Mouse (Mus musculus) frontal cortex, postnatal 25 days (tissue): ENCODE data around the gene Cebpb.

ENCODE experiments used
- DNase-seq, 2 experiments: peaks; one replicate each; pipeline ENCODE4 v3.0.0; 2022; ENCODE audit warnings: low spot score in 2 of 2

The Cebpb gene

GRCm38 (mm10) chr2:167691871-167692661 lies 3.4 kb downstream of the Cebpb start:
- DNase-seq, result no peak

DNA sequence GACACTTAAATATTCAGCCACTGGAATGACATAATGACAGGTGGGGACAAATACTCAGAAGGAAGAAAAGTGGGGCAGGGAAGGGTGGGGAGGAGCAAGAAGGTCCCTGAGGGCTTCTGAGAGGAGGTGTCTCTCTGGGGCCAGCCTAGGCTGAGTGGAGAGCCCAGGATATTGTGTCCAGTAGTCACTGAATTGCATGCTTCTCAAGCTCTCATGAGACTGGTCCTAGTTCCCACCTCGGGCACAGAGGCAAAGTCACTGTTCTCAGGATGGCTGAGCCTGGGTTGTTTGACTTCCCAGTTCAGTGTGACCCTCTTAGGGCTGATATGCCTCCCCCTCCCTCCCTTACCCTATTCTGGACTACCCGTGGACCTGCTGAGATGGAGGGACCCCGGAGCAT lies 4.1 kb downstream of the Cebpb start:
- no peak for DNase-seq

DNA sequence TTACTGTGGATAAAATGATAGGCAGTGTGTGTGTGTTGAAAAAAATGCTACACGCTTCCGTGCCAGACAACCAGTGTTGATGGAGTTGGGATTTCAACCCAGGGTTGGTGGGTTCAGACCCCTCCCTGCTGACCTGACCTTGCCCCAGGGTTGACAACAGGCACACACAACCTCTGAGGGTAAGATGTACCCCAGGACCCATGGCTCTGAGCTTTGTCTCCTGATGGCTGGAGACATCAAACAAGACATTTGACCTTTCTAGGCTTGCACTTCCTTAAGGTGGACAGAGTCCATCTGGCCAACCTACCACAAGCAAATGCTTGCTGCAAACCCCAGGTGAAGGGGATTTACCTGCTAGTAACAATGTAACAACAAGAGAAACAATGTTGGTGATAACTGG lies 4.8 kb downstream of the Cebpb start:
- no peak for DNase-seq

DNA sequence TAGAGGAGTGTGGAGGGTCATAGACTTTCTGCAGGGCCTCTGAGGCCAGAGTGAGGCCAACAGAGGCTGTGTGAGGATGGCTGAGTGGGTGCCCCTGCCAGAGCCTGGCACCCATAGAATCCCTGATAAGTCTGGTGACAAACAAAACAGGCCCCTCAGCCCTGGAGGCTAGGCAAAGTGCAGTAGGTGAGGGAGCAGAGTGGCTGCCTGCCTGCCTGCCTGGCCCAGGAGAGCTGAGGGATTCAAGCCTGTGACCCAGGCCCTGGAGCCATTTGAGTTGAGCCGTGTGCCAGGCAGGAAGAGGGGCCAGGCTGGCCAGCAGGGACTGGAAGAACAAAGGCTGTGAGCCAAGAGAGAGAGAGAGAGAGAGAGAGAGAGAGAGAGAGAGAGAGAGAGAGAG lies 5.5 kb downstream of the Cebpb start:
- no peak for DNase-seq

GRCm38 (mm10) chr2:167694963-167695362 lies 6.2 kb downstream of the Cebpb start:
- no peak for DNase-seq

DNA sequence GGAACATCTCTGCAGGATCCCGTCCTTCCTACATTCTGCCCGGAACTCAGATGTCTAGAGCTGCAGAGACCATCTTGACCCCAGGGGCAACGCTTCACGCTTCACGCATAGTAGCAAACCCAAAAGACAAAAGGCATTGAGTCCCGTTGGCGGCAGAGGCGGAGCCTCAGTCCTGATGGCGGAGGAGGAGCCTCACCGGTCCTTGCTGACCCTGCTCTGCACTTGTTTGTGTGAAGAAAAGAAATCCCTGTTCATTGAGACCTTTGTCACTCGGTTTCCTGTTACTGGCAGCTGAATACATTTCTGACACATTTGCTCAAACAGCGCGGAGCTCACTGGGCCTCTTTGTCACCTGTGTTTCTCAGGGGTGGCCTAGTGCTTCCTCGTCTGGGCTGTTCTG lies 6.8 kb downstream of the Cebpb start:
- DNase-seq, result no peak

GRCm38 (mm10) chr2:167696143-167696542 lies 7.4 kb downstream of the Cebpb start:
- no peak for DNase-seq

- no peak for DNase-seq
These were observed 9.2 kb downstream of the Cebpb start for GRCm38 (mm10) chr2:167697902-167698301.

GRCm38 (mm10) chr2:167700018-167700417 lies 11.3 kb downstream of the Cebpb start:
- DNase-seq, result no peak

GRCm38 (mm10) chr2:167701472-167701871 lies 12.8 kb downstream of the Cebpb start:
- no peak for DNase-seq

DNA sequence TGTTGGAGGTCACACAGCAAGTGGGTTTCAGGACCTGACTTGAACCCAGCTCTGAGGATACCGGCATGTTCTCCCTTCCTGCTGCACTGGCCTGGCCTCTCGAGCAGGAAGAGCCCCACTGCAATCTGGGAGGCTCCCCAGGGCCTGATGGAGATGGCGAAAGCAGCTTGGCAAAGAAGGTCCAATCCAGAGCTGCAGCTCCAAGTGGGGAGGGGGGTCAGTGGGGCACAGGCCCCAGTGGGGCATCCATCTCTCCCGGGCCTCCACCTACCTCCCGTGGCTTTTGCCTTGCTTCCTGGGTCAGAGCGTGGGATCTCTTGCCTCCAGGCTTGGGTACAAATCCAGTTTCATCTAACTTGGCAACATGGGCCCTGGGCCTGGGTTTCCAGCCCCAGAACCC lies 13.4 kb downstream of the Cebpb start:
- DNase-seq, result no peak

DNA sequence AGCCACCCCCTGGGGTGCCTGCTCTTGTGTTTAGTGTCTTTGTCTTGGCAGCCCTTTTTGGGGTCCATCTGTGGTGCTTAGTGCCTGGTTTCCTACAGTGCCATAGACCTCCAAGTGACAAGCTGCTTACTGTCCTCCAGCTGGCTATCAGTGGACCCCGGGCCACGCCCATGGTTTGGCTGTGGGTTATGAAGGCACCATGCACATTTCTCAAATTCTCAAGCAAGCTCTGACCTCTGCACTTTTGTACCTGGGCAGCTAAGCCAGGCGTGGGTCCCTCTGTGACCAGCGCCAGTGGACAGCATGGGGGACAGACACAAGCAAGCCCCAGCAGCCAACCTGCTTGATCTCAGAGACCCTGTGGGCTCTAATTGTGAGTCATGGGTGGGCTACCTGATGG lies 15.7 kb downstream of the Cebpb start:
- DNase-seq, result no peak

DNA sequence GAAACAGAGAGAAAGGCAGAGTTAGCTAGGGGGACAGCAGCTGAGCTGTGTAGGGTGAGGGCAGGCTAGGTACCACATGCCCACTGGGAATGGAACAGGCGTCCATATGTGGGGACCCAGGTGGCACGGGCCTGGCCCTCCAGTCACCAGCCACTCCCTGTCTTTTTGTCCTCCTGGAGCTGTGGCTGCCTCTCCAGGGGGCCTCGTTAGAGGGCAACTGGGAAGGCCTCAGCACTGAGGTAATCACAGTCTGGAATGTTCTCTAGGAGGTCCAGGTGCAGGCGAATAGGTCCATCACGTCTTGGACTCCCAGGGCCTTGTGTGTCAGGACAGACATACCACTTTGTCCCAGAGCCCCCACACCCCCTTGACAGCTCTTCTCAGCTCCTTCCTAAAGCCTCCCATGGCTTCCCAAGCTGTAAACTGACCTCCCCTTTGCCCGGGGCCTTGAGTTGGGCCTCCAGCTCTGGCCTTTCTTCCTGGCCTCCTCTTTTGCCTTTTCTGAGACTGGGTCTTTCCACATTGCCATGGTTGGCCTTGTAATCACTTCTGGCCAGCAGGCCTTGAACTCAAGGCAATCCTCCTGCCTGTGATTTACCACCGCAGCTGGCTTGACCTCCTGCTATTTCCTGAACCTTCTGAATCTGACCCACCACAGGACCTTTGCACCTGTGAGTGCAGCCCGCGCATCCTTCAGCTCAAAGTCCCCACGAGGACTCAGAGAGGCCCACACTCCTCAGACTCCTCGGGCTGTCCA lies 17.6 kb downstream of the Cebpb start:
- DNase-seq, result no peak

GRCm38 (mm10) chr2:167708373-167708772 lies 19.7 kb downstream of the Cebpb start:
- DNase-seq, result no peak

GRCm38 (mm10) chr2:167709969-167710368 lies 21.3 kb downstream of the Cebpb start:
- DNase-seq, result no peak

DNA sequence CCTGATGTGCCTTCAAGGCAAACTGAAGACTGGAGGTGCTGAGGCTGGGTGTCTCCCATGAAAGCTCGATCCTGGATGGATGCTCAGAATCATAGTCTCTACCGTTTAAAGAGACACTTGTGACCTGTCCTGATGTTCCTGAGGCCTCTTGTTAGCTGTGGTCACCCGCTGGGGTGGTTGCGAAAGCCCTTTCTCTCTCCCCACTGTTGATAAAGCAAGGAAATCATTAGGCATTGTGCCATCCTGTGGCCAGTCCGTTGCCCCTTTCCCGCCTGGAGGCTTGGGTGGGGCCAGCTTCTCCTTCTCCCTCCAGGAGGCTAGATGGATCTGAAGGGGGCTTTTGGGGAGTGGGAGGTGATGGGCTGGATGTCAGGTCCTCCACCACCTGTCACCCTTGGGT lies 21.9 kb downstream of the Cebpb start:
- DNase-seq, result no peak

DNA sequence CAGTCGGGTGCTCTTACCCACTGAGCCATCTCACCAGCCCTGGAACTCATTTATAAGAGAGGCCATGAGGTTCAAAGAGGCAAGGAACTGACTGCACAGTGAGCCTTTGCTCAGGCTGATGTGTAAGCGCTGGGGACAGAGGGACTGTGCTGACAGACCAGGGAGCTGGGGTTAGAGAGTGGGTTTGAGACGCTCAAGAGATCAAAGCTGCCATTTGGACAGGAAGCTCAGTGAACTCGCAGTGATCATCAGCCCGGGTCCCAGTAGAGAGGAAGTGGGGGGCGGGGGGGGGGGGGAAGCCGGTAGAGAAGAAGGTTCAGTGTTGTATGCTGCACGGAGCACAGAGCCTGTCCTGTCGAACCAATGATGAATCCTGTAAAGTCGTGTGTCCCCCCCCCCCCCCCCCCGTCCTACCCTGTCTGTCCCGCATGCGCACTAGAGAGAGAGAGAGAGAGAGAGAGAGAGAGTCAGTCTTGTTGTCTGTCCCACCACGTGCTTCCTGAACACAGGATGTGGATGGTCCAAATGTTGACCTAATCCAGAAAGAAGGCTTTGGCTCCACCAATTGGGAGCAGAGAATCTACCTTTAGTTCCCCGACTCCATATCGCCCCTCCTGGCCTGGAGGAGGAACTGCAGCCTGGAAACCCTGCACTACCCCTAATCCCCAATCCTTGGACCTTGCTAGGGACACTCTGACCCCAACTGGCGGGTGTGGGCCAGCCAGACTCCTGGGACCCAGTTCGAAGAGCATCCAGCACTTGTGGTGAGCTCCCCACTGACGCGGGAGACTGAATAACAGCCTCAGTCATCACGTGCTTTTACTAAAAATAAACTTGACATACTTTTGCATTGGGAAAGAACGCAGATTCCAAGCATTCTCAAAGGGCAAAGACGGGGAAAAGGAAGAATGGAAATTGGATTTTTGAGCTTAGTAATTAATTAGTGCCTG lies 24.4 kb downstream of the Cebpb start:
- no peak for DNase-seq

DNA sequence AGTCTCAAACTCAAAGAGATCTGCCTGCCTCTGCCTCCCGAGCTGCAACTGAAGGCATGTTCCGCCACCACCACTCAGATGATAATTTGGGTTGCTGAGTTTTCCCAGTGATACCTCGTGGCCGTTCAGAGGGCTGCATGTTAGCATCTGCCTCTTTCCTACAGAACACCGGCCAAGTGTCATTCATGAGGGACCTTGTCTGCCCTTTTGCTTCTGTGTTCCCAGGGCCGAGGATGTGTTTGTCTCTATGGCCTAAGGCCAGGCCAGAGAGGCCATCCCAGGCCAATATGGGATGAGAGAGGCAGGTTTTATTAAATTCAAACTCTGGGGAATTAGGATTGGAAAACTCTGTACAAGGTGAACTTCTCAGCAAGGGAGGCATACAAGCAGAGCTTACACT lies 25.6 kb downstream of the Cebpb start:
- no peak for DNase-seq

DNA sequence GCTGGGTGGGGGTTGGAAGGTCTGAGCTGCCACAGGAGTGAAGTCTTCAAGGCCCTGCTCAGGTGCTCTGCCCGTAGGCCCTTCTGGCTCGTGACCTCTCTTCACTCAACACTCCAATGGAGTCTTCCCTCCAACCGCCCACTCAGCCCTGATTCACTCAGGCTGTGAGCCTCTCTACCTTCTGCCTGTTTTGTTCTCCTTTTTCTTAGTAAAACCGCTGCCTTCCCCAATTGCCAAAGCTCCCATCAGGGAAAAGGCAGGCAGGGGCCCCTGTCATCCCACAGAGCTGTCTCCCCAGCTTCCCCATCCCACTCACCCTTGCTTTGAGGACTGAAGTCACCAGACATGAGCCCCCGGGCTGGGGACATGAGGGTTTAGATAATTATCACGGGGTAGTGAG lies 26.3 kb downstream of the Cebpb start:
- DNase-seq, result no peak

GRCm38 (mm10) chr2:167717208-167717607 lies 28.5 kb downstream of the Cebpb start:
- DNase-seq, result no peak

- no peak for DNase-seq
These were observed 30.8 kb downstream of the Cebpb start for GRCm38 (mm10) chr2:167719520-167719919.
